In genomic region chr4:47327782-47328181, GRCm38 (mm10) we compare ENCODE assay signal across 20 mouse cellular contexts.
"Had no signal": no experiment of that assay in that cellular context is flagged by ENCODE, and none has a peak within 500 bp of the region (broad histone marks: within the 10 kb centered on the region; RNA-seq: fewer than 3 reads in every experiment).

No protein-coding gene starts in this region.

- ATAC-seq: liver, embryonic 12.5 days had no signal

- H3K27me3 ChIP-seq: limb, embryonic 13.5 days; liver, embryonic 15.5 days had no signal

- H3K27ac ChIP-seq: layer of hippocampus, adult 2 months; limb, embryonic 10.5 days; limb, embryonic 13.5 days; liver, embryonic 12.5 days; liver, embryonic 15.5 days; stomach, postnatal 0 days had no signal

- H3K9ac ChIP-seq: limb, embryonic 13.5 days; liver, embryonic 12.5 days; liver, embryonic 15.5 days; lung, embryonic 14.5 days had no signal

- H3K4me3 ChIP-seq: layer of hippocampus, adult 2 months; limb, embryonic 10.5 days; limb, embryonic 13.5 days; liver, embryonic 12.5 days; liver, embryonic 15.5 days had no signal

- DNase-seq: kidney, adult 8-10 months; kidney, postnatal 25 days; layer of hippocampus, adult 9-11 months; liver; lung, embryonic 14.5 days; lung, postnatal 14 days; lung, postnatal 4 days; midbrain, embryonic 14.5 days; right cerebral cortex, postnatal 14 days; right cerebral cortex, postnatal 4 days; thymus, adult 2 months; thymus, postnatal 14 days; thymus, postnatal 4 days had no signal

- H3K9me3 ChIP-seq: limb, embryonic 10.5 days; limb, embryonic 13.5 days; liver, embryonic 12.5 days; liver, embryonic 15.5 days had no signal

- H3K36me3 ChIP-seq: limb, embryonic 10.5 days; limb, embryonic 13.5 days; liver, embryonic 12.5 days; liver, embryonic 15.5 days had no signal

- H3K4me2 ChIP-seq: limb, embryonic 13.5 days; liver, embryonic 12.5 days; liver, embryonic 15.5 days; lung, embryonic 14.5 days; midbrain, embryonic 11.5 days had no signal

- H3K4me1 ChIP-seq: limb, embryonic 10.5 days; limb, embryonic 13.5 days had no signal
